Mouse (Mus musculus) megakaryocyte, embryonic 14.5 days (primary cell): ENCODE data around the gene Pate2. TPM values are rescaled to one million over a fixed set of nuclear protein-coding genes. Genes with fewer than 3 reads are reported as not detected.

Experiments
- H3K27me3 ChIP-seq: replicated peaks from 2 replicates; pipeline ENCODE3; 2012; ENCODE audit warnings: inconsistent platforms
- H3K36me3 ChIP-seq: replicated peaks from 2 replicates; pipeline ENCODE3; 2012; ENCODE audit warnings: low read length, inconsistent platforms, mixed read lengths
- H3K4me1 ChIP-seq: 2 replicates; pipeline ENCODE4 v1.6.1; 2012; ENCODE audit warnings: inconsistent platforms
- H3K4me3 ChIP-seq: replicated peaks from 2 replicates; pipeline ENCODE3; 2012; ENCODE audit warnings: moderate library complexity, mild to moderate bottlenecking, inconsistent platforms
- H3K9me3 ChIP-seq: 2 replicates; pipeline ENCODE4 v1.6.1; 2012; ENCODE audit warnings: inconsistent platforms
- FLI1 ChIP-seq: IDR thresholded peaks from 2 replicates; pipeline ENCODE4 v1.6.1; 2012; ENCODE audit warnings: low read length, inconsistent platforms, mixed read lengths
- GATA1 ChIP-seq: IDR thresholded peaks from 3 replicates; pipeline ENCODE4 v1.6.1; 2012; ENCODE audit warnings: mixed read lengths, low read length, inconsistent platforms, borderline replicate concordance
- polyA plus RNA-seq: library from polyadenylated mRNA; stranded (reverse); fragments of >175 nt; gene quantifications from 2 replicates; pipeline ENCODE4 v1.2.3, GENCODE M21; 2012; ENCODE audit warnings: low replicate concordance; ENCODE audit not compliant: insufficient read depth

The Pate2 gene
- polyA plus RNA-seq: not detected in 2 replicates

- Histone ChIP-seq H3K9me3 (no peaks in the 10 kb centered on the region), H3K4me3 (peak within 1 kb of the TSS; percentile 92), H3K4me1 (peaks cover 26% of the 10 kb centered on the region), H3K36me3 (peaks cover 32% of the 10 kb centered on the region), H3K27me3 (peaks cover 16% of the 10 kb centered on the region)
- TF ChIP-seq GATA1: no peak
- TF ChIP-seq FLI1: no peak
Observed at GRCm38 (mm10) chr9:35569571-35570534, at the start of gene Pate2, which contains the start of gene Hyls1. TSS of gene Pate2 (plus strand) at chr9:35570284. TSS of gene Hyls1 (minus strand) at chr9:35570398.

GRCm38 (mm10) chr9:35520631-35521348, 49.3 kb upstream of the Pate2 start:
- Histone ChIP-seq H3K4me3 (no peak overlapping the region), H3K9me3 (no peaks in the 10 kb centered on the region), H3K27me3 (peaks cover 17% of the 10 kb centered on the region), H3K4me1 (no peaks in the 10 kb centered on the region), H3K36me3 (no peaks in the 10 kb centered on the region)
- TF ChIP-seq FLI1 (no peak), GATA1 (no peak)

- peaks cover 17% of the 10 kb centered on the region for H3K27me3 ChIP-seq
- no peak for TF ChIP-seq FLI1
- H3K9me3 ChIP-seq: no peaks in the 10 kb centered on the region
- no peaks in the 10 kb centered on the region for H3K4me1 ChIP-seq
- no peaks in the 10 kb centered on the region for H3K36me3 ChIP-seq
- no peak overlapping the region for H3K4me3 ChIP-seq
Observed at GRCm38 (mm10) chr9:35522241-35522640, 47.8 kb upstream of the Pate2 start.

GRCm38 (mm10) chr9:35522821-35523515, 47.1 kb upstream of the Pate2 start:
- H3K9me3 ChIP-seq: no peaks in the 10 kb centered on the region
- no peaks in the 10 kb centered on the region for H3K36me3 ChIP-seq
- no peak overlapping the region for H3K4me3 ChIP-seq
- TF ChIP-seq FLI1: no peak
- no peak for TF ChIP-seq GATA1
- H3K27me3 ChIP-seq: peaks cover 17% of the 10 kb centered on the region
- H3K4me1 ChIP-seq: no peaks in the 10 kb centered on the region

- no peaks in the 10 kb centered on the region for H3K9me3 ChIP-seq
- no peak for TF ChIP-seq FLI1
- no peak for TF ChIP-seq GATA1
- H3K27me3 ChIP-seq: peaks cover 17% of the 10 kb centered on the region
- H3K4me3 ChIP-seq: no peak overlapping the region
- no peaks in the 10 kb centered on the region for H3K4me1 ChIP-seq
- H3K36me3 ChIP-seq: no peaks in the 10 kb centered on the region
Observed at GRCm38 (mm10) chr9:35523541-35523940, 46.5 kb upstream of the Pate2 start.

GRCm38 (mm10) chr9:35523941-35524411, 46.1 kb upstream of the Pate2 start:
- Histone ChIP-seq H3K36me3 (no peaks in the 10 kb centered on the region), H3K9me3 (no peaks in the 10 kb centered on the region), H3K4me1 (no peaks in the 10 kb centered on the region), H3K4me3 (no peak overlapping the region), H3K27me3 (peaks cover 19% of the 10 kb centered on the region)
- TF ChIP-seq FLI1 (no peak), GATA1 (no peak)

GRCm38 (mm10) chr9:35529141-35529540, 40.9 kb upstream of the Pate2 start:
- Histone ChIP-seq H3K4me3 (no peak overlapping the region), H3K4me1 (no peaks in the 10 kb centered on the region), H3K27me3 (peaks cover 10% of the 10 kb centered on the region), H3K9me3 (no peaks in the 10 kb centered on the region), H3K36me3 (no peaks in the 10 kb centered on the region)
- TF ChIP-seq FLI1 (no peak), GATA1 (no peak)

- no peak for TF ChIP-seq FLI1
- TF ChIP-seq GATA1: no peak
- no peaks in the 10 kb centered on the region for H3K9me3 ChIP-seq
- H3K4me3 ChIP-seq: no peak overlapping the region
- H3K36me3 ChIP-seq: no peaks in the 10 kb centered on the region
- H3K4me1 ChIP-seq: no peaks in the 10 kb centered on the region
- peaks cover 12% of the 10 kb centered on the region for H3K27me3 ChIP-seq
Observed at GRCm38 (mm10) chr9:35529796-35530195, 40.3 kb upstream of the Pate2 start.

- H3K4me3 ChIP-seq: no peak overlapping the region
- peaks cover 12% of the 10 kb centered on the region for H3K27me3 ChIP-seq
- no peaks in the 10 kb centered on the region for H3K9me3 ChIP-seq
- H3K4me1 ChIP-seq: peaks cover 8% of the 10 kb centered on the region
- TF ChIP-seq GATA1 (no peak), FLI1 (no peak)
- H3K36me3 ChIP-seq: no peaks in the 10 kb centered on the region
Observed at GRCm38 (mm10) chr9:35533266-35533665, 36.8 kb upstream of the Pate2 start.
